Mouse (Mus musculus): Measurements from ENCODE around the gene Vpreb3.

Vpreb3 gene

DNA sequence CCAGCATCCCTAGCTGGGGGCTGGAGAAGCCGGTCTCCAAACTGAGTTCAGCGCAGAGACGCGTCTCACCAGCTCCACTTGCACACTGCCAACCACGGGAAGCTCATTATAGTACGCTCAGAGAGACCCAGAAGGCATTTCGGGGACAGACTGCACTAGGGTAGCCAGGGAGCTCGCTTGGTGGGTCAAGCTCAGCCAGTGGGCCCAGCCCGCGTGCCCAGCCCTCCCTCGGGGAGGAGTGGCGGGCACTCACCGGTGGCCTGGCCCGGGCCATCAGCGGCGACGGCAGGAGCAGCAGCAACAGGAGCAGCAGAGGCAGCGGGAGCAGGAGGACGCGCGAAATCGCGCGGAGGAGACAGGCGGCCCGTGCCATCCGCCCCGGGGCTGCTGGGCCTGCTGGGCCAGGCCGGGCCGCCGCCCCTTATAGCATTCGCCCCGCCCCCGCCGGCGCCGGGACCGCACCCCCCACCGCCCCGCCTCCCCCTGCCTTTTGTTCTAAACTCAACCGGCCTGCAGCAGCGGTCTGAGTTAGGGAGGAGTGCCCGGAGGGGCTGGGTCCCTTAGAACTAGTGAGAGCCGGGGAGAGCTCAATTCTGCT is 10.7 kb upstream of the Vpreb3 start:
- DNase-seq (ENCODE audit: inconsistent ontology term) = peak; percentile 79

DNA sequence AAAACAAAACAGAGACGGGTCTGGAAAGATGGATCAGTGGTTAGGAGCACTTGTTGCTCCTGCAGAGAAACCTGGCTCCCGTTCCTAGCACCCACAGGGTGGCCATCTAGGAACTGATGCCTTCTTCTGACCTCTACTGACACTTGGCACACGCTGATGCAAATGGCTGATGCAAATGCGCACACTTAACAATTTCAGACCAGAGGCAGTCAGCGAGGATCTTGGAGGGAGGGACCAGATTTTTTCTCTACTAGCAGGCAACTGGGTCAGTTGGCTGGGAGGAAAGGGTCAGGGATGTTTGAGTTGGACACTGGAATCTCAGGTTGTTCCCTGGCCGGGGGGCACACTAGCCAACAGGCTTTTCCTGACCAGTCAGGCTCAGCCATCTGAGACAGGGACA is 10.0 kb upstream of the Vpreb3 start, which contains the start of gene Chchd10:
Gene Chchd10 (plus strand): TSS at position 240 of the 400 bp plus-strand sequence.
- no peak for DNase-seq (ENCODE audit: inconsistent ontology term)

DNA sequence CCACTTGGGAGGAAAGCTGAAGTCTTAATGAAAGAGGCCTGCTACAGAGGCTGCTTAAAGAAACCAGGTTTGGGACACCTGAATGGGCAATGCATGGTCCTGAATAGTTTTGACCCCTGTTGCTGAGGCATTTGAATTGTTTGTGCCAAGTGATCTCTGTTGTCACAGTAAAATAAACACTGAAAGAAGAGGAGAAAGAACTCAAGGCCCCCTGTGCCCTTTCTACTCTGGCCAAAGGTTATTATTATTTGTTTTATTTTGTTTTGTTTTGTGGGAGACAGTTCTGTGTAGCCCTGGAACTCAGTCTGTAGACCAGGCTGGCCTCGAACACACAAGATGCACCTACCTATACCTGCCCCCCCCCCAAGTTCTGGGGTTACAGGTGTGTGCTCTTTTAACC is 7.9 kb upstream of the Vpreb3 start:
- no peak for DNase-seq (ENCODE audit: inconsistent ontology term)

DNA sequence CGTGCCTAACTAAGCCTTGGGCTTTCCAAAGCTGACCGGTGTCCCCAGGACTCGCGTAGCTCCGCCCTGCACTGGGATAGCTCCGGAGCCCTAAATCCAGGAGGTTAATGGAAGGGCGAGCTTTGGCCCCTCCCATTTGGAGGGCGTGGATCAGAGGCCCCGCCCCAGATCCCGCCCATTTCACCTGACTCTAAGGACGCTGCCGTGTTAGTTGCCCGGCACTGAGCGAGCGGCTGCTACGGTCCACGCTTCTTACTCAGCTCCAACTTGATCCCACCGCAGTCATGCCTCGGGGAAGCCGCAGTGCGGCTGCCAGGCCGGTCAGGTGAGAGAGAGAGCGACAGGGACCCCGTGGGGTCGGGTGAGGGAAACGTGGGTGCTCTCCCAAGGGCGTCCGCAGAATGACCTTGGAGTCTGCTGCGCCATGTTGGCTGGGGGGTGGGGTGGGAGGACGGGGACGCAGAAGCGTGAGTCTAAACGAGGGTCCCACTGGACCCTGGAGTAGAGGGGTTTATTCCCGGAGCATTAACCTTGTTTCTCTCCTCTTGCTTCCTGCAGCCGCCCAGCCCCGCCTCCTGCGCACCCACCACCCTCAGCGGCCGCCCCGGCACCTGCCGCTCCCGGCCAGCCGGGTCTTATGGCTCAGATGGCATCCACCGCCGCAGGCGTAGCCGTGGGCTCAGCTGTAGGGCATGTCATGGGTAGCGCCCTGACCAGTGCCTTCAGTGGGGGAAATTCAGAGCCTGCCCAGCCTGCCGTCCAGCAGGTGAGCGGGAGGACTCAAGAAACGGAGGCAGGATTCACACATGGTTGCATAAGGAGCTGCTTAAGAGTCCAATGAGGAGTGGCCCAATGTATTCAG is 6.9 kb upstream of the Vpreb3 start, which contains the start of gene Mmp11:
Gene Mmp11 (minus strand): TSS at position 817 of the 862 bp plus-strand sequence.
- peak; percentile 90 for DNase-seq (ENCODE audit: inconsistent ontology term)

DNA sequence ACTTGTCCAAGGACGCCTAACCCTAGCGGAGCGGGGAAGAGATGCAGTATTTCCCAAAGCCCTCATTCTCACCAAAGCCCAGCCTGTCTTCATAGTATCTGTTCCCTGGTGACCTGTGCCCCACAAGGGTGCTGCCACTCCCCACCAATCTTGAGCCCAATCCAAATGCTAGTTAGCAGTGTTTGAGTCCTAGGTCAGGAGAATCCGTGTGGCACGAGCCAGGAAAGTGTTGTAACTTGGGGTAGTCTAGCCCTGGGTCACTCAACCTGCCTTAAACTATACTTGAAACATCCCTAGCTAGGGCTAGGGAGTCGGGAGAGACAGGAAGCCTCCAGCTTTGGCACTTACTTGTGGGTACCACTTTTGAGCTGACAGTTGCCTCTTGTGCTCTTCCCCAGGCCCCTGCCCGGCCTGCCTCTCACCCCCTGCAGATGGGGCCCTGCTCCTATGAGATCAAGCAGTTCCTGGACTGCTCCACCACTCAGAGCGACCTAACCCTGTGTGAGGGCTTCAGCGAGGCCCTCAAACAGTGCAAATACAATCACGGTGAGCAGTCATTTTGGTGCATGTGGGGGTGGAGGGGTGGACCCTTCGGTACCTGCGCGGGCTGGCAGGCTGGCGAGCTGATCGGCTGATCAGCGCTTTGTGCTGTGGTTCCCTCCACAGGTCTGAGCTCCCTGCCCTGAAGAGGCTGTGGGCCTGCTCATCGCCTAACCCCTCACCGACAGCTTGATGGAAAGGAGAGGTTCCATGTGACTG is 5.8 kb upstream of the Vpreb3 start:
- no peak for DNase-seq (ENCODE audit: inconsistent ontology term)

DNA sequence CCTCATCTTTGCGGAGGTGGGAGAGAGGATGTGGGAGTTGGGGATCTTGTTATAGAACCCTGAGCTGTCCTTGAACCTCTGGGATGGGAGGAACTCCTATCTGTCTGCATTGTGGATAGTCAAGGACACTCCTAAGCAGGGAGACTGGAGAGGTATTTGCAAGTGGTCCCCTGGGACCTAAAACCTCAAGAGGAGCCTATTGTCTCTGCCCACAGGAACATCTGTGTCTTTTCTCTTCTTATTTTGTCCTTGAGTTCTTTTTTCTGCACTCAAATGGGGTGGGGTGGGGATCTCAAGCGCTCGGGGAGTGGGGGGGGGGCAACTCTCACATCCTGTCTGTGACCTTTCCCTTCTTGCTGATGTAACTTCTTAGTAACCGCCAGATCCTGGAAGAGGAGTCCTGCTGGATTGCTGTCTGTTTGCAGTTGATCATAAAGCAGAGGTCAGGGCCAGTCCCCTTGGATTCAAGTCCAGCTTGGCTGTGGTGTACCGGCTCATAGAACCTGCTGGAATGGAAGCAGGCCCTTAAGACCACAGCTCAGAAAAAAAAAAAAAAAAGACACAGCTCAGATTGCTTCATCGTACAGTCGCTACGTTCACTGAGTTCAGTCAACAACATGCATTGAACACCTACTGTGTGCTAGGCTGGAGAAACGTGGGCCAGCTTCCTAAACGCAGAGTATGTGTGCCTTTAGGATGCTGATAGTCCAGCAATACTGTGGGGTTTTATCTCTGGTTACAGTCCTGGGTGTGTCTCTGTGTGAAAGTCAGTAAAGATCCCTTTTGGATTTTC is 4.8 kb upstream of the Vpreb3 start:
- no peak for DNase-seq (ENCODE audit: inconsistent ontology term)

DNA sequence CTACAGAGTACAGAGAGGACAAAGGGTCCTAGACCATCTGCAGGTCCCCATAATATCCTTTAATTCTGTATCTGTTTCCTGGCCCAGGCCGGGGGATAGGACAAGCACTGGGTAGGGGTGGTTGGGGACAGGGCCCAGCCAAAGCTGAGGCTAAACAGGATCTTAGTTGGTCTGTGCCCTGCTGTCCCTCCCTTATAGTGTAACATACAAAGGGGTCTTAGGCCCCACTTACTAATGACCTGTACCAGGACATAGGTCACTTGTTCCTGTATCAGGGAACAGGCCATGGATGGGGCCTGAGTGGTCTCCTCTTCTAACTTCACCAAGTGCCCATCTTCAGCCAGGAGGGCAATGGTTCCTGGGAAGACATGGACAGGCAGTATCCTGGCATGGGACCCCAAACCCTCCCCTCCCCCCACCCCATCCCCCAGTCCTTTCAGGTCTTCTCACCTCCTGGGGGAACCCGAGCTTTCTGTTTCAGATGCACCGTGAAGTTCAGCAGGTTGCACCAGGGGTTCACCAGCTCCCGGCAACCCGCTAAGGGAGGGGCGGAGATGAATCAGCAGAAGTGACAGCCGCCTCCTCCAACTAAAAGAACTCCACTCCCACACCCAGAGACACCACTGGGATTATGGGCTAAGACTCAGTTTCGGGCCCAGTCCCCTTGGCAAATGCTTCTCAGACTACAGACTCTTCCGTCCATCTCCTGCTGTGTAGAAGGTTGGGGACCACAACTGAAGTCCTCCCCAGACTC is 3.2 kb upstream of the Vpreb3 start:
- no peak for DNase-seq (ENCODE audit: inconsistent ontology term)

DNA sequence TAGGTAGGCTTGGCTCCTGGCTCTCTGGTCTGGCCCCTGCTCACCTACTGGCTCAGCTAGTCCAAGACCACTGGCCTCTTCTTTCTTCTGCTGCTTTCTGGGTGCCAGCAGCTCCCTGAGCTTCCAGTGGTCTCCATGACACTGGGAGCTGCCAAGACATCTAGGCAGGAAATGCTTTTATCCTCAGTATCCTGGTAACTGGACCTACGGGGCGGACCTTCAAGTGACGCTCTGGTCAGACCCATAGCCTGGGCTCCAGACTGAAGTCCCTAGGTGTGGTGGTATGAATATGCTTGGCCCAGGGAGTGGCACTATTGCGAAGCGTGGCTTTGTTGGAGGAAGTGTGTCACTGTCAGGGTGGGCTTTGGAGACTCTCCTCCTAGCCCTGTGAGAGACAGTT is 2.3 kb upstream of the Vpreb3 start, which contains the start of gene Gm867:
Gene Gm867 (minus strand): TSS at position 153 of the 400 bp plus-strand sequence.
- DNase-seq (ENCODE audit: inconsistent ontology term) = no peak

DNA sequence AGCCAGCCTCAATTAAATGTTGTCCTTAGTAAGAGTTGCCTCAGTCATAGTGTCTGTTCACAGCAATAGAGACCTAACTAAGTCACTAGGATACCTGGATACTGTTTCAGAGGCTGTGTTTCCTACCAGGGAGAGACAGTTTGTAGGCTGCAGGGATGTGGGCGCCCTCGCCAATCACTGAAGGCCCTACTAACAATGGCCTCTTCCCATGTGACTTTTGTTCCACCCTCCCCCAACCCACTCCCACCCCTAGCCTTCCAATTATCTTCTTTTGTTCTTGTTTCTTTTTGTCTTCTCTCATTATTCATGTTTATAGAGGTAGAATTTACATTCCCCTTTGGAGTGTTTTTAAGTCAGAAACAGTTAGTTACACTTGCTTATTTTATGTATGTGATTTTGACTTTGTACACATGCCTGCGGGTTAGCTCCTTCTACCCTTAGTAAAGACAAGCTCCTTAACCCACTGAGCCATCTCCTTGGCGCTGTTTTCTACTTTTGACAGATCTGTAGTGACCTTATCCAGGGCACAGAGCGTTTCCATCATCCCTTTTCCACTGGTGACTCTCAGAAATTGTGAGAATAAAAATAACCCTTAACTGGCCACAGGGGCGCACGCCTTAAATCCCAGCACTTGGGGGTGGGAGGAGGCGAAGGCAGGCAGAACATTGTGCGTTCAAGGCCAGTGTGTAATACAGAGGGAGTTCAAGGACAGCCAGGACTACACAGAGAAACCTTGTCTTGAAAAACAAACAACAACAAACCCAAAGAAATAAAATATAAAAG is 1.6 kb upstream of the Vpreb3 start:
- no peak for DNase-seq (ENCODE audit: inconsistent ontology term)

DNA sequence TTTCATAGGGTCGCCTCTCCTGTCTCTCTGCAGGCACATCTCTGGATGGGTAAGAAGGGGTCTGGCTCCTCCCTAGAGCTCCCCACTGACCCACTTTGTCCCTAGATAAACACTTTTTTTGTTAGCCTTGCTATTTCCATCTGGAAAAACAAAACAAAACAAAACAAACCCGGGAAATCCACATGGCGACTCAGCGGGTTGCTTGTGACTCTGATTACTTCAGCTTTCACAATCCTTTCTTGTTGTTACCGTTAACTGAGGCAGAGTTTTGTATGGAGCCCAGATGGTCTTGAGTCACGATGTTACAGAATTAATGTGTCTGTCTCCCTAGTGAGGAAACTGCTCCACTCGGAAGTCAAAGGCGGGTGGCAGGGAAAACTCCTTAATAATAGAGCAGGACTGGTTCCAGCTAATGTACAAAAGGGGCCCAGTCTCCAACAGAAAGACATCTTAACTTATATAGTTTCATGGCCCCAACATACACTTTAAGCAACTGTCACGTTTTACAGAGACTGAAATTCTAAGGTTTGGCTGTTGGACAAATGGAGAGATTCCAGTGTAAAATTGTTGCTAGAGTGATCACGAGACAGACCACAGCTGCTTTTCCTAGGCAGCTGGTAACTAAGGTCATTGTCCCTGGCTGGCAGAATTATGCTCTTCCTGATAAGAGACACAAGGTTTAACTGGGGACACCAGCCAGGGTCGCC is 1.4 kb downstream of the Vpreb3 start:
- DNase-seq (ENCODE audit: inconsistent ontology term) = peak; percentile 79

DNA sequence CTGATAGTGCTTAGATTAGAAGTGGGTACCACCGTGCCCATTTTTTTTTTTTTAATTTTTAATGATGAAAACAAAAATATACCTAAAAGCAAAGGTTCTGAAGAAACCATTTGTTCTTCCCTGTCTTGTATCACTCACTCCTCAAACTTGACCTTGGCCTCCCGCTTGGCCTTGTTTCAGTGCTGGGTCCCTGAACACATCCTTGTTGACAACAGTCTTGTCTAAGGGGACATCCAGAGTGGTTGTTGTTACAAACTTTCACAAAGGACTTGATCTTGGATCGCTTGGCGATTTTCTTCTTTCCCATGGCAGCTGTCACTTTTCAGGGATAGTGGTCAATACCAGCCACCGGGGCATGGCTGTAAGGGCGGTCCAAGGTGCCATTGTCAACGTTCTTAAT is 2.4 kb downstream of the Vpreb3 start:
- DNase-seq (ENCODE audit: inconsistent ontology term) = no peak

DNA sequence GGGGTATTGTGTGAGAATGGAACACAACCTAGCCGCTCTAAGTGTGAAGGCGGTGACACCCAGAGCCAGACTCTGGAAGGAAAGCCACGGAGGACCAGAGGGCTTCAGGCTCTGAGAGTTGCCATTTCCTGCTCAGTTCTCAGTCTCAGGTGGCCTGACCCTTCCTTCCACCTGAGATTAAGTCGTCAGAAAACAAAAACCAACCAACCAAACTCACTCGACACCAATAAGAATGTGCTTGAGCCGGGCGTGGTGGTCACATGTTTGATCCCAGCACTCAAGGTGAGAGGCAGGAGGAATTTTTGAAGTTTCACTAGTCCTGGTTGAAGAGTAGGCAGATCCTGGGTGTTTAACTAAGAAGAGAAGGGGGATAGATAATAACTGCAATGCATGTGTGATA is 3.0 kb downstream of the Vpreb3 start:
- no peak for DNase-seq (ENCODE audit: inconsistent ontology term)

DNA sequence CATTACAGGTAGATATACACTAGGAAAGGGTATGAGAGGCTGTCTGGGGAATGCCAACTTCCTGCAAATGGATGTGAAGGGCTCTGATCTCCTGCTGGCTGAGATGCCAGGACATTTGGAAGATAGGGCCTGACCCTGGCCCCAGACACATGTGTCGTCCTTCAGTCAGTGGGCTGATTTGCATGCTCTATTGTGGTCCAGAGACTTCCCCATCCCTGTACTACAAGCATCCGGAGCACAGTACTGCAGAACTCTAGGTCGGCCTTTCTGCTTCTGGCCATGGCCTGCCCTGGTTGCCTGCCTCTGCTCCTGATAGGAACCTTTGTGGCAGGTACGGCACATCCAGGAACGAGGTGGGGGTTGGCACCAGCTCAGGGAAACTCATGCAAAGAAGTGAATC is 5.2 kb downstream of the Vpreb3 start:
- no peak for DNase-seq (ENCODE audit: inconsistent ontology term)

DNA sequence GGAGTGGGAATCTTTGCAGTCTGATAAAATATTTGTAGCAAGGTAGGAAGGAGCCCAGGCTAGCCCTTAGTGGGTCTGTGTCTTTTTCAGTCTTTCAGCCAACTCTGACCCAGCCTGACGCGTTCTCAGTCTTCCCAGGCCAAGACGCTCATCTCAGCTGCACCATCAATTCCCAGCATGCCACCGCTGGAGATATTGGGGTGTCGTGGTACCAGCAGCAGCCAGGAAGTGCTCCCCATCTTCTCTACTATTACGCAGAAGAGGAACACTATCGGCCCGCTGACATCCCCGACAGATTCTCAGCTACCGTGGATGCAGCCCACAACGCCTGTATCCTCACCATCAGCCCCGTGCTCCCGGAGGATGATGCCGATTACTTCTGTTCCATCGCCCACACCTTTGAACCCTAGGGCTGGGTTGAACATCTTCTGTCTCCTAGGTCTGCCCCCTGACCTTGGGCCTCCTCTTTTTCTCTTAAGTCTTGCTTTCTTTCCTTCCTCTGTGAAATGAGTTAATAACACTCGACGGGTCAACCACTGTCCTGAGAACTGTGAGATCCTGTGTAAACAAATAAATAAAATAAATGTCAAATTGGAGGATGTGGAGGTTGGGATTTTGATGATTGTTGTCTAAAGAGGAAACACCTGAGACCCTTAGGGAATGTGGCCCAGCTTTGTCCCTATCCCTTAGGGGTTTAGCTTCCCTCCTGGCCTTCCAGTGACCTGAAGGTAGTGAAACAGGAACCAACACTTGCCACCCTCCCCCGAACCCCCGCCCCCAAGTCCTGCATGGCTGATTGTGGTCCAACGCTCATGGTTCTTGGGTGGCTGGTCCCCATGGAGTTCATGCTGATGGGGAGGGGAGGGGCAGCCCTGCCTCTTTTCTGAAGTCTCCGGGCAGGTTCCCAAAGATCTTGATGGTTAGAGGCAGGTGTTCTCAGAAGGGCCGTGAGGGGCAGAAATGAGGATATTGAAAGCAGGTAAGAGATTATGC is 6.5 kb downstream of the Vpreb3 start:
- no peak for DNase-seq (ENCODE audit: inconsistent ontology term)

DNA sequence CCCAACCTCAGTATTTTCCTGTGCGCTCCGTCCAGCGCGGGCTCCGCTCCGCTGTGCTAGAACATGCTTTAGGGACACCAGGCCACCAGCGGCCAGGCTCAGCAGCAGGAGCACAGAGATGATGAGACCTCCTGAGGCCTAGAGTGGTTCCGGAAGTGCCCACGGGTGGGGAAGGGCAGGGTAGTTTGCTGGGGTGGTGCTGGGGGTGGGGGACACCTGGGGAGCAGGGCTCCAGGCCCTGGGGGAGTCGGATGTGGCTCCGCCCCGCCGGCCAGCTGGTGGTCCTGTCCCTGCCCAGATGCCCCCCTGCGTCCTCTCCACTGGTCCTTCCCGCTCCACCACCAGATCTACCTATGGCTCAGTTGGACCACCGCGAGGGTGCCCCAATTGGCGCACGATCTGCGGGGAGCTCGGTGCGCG is 7.9 kb downstream of the Vpreb3 start:
- peak; percentile 20 for DNase-seq (ENCODE audit: inconsistent ontology term)

DNA sequence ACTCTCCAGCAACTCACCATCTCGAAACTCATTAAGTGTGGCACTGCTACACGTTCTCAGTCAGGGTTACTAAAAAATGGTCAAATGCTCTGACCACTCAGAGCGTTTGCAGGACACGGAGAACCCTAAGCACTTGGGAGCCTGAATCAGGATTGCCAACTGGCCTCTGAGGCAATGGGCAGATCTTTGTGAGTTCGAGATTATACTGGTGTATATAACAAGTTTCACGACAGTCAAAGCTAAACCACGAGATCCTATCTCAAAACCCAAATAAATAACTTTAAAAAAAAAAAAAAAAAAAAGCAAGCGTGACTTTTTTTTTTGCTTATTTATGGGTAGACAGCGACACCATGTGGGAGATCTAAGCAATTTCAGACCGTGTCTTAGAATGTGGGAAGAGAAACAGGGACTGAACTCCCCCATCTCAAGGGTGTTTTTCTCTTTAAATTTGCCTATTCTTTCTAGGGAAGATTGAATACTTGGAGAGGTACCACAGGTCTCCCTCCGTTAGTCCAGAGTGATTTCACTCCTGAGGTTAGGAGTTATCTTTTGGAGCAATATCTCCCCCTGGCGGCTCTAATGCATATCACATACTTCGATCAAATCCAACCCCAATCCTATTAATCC is 8.7 kb downstream of the Vpreb3 start:
- DNase-seq (ENCODE audit: inconsistent ontology term) = peak; percentile 60

DNA sequence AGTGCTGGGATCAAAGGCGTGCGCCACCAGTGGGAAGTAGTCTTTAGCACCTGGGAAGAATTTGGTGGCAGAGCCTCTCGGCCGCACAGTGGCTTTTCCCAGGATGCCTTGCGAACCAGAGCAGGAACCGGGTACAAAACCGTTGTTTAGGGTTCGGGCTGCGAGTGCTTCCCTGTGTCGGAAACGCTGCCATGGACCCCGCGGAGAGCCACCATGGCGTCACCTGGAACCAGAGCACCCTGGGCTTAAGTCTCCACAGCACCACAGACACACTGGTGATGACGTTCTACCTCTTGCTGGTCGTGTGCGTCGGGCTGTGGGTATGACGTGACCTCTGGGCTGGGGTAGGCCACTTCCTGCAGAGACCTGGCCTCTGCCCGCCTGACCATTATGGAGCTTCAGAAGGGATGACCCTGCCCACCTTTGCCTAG is 11.5 kb downstream of the Vpreb3 start, which contains the start of gene Gm5134:
Gene Gm5134 (plus strand): TSS at position 134 of the 431 bp plus-strand sequence.
- no peak for DNase-seq (ENCODE audit: inconsistent ontology term)
